Mouse (Mus musculus) hindbrain, embryonic 10.5 days (tissue): ENCODE measurements around the gene Lbx2. TPM values are rescaled to one million over a fixed set of nuclear protein-coding genes. Genes with fewer than 3 reads are reported as not detected.

Source experiments
- DNase-seq: peaks from one replicate; pipeline ENCODE4 v3.0.0-alpha.2; 2017; ENCODE audit warnings: low spot score
- H3K27ac ChIP-seq: fragments of 300-500 bp; sonication (generic); 2 replicates; pipeline ENCODE4 v1.5.1; 2016; ENCODE audit warnings: mild to moderate bottlenecking, moderate library complexity
- H3K27me3 ChIP-seq: fragments of 300-500 bp; sonication (generic); 2 replicates; pipeline ENCODE4 v1.6.1; 2016; ENCODE audit warnings: mild to moderate bottlenecking; ENCODE audit not compliant: poor library complexity, insufficient read depth, severe bottlenecking
- H3K36me3 ChIP-seq: fragments of 300-500 bp; sonication (generic); 2 replicates; pipeline ENCODE4 v1.6.1; 2016; ENCODE audit warnings: mild to moderate bottlenecking, moderate library complexity
- H3K4me1 ChIP-seq: fragments of 300-500 bp; sonication (generic); replicated peaks from 2 replicates; pipeline ENCODE4 v1.6.1; 2016; ENCODE audit warnings: mild to moderate bottlenecking
- H3K4me3 ChIP-seq: fragments of 300-500 bp; sonication (generic); 2 replicates; pipeline ENCODE4 v1.5.1; 2016; ENCODE audit warnings: mild to moderate bottlenecking, moderate library complexity
- H3K9me3 ChIP-seq: fragments of 300-500 bp; sonication (generic); 2 replicates; pipeline ENCODE4 v1.6.1; 2016; ENCODE audit warnings: mild to moderate bottlenecking, moderate library complexity
- WGBS: fragments of 180-500 bp; shearing (Covaris S2); methylation state at CpG from one replicate; pipeline ENCODE4 v1.1.7; 2016; 5-methylcytosine and 5-hydroxymethylcytosine counted together
- polyA plus RNA-seq: library from polyadenylated mRNA; unstranded; fragments of >200 nt; fragmentation: Nextera tagmentation; extraction: Ambion mirVana; gene quantifications from 2 replicates; pipeline ENCODE4 v1.2.1, GENCODE M21; 2016

The Lbx2 gene
- polyA plus RNA-seq, 1 experiment from 2014 or later = 0.39 TPM

GRCm38 (mm10) chr6:83104158-83104557 lies 18.0 kb downstream of the Lbx2 start:
- H3K4me3 ChIP-seq = no peak overlapping the region
- H3K27me3 ChIP-seq = peaks cover 25% of the 10 kb centered on the region
- DNase-seq = no peak
- 77% methylated on average over 4 of the region's 4 CpGs for WGBS
- no peak overlapping the region for H3K27ac ChIP-seq
- H3K36me3 ChIP-seq = 0 out of 2 replicates have a peak, but pooled peaks cover 3% of the 10 kb centered on the region
- peaks cover 38% of the 10 kb centered on the region for H3K4me1 ChIP-seq
- no peaks in the 10 kb centered on the region for H3K9me3 ChIP-seq

GRCm38 (mm10) chr6:83107566-83108400 lies 21.6 kb downstream of the Lbx2 start:
- H3K9me3 ChIP-seq = no peaks in the 10 kb centered on the region
- peak overlapping the region; percentile 93 for H3K27ac ChIP-seq
- peaks cover 9% of the 10 kb centered on the region for H3K27me3 ChIP-seq
- WGBS = 31% methylated on average over 13 of the region's 13 CpGs
- peak overlapping the region; percentile 80 for H3K4me3 ChIP-seq
- H3K4me1 ChIP-seq = peaks cover 37% of the 10 kb centered on the region
- peaks cover 14% of the 10 kb centered on the region; the same call in 1 of the 2 replicates for H3K36me3 ChIP-seq
- DNase-seq = peak; percentile 85

- H3K36me3 ChIP-seq = peaks cover 14% of the 10 kb centered on the region; the same call in 1 of the 2 replicates
- peak within 1 kb of the TSS; percentile 80 for H3K4me3 ChIP-seq
- no peaks in the 10 kb centered on the region for H3K9me3 ChIP-seq
- WGBS = under 1% methylated on average over 76 of the region's 76 CpGs
- peaks cover 29% of the 10 kb centered on the region for H3K4me1 ChIP-seq
- H3K27ac ChIP-seq = peak within 1 kb of the TSS; percentile 93
- peak; percentile 84 for DNase-seq
- H3K27me3 ChIP-seq = no peaks in the 10 kb centered on the region
These were observed 22.8 kb downstream of the Lbx2 start, which contains the start of gene Mrpl53 for GRCm38 (mm10) chr6:83108762-83109668. Mrpl53 (plus strand) TSS chr6:83109040.

- H3K4me3 ChIP-seq = no peak overlapping the region
- no peaks in the 10 kb centered on the region for H3K27me3 ChIP-seq
- no peaks in the 10 kb centered on the region for H3K9me3 ChIP-seq
- H3K27ac ChIP-seq = no peak overlapping the region
- WGBS = 91% methylated on average over 4 of the region's 4 CpGs
- peaks cover 16% of the 10 kb centered on the region for H3K36me3 ChIP-seq
- peaks cover 51% of the 10 kb centered on the region for H3K4me1 ChIP-seq
- DNase-seq = no peak
These were observed 25.5 kb downstream of the Lbx2 start for GRCm38 (mm10) chr6:83111510-83112136.

- 2% methylated on average over 58 of the region's 58 CpGs for WGBS
- H3K36me3 ChIP-seq = peaks cover 46% of the 10 kb centered on the region
- H3K4me3 ChIP-seq = peak within 1 kb of the TSS; percentile 89
- H3K4me1 ChIP-seq = peaks cover 56% of the 10 kb centered on the region
- no peaks in the 10 kb centered on the region for H3K9me3 ChIP-seq
- H3K27me3 ChIP-seq = no peaks in the 10 kb centered on the region
- H3K27ac ChIP-seq = peak within 1 kb of the TSS; percentile 92
- DNase-seq = peak; percentile 94
These were observed 29.0 kb downstream of the Lbx2 start, which contains the start of gene Mogs for GRCm38 (mm10) chr6:83115011-83115671. Mogs (plus strand) TSS chr6:83115496.

GRCm38 (mm10) chr6:83115682-83116372 lies 29.7 kb downstream of the Lbx2 start:
- Histone ChIP-seq H3K4me3 (peak overlapping the region; percentile 89), H3K9me3 (no peaks in the 10 kb centered on the region), H3K27ac (peak overlapping the region; percentile 92), H3K27me3 (no peaks in the 10 kb centered on the region), H3K4me1 (peaks cover 59% of the 10 kb centered on the region), H3K36me3 (peaks cover 42% of the 10 kb centered on the region)
- 2% methylated on average over 48 of the region's 48 CpGs for WGBS
- no peak for DNase-seq

- Histone ChIP-seq H3K27ac (peak overlapping the region; percentile 92; the same call in 1 of the 2 replicates), H3K9me3 (no peaks in the 10 kb centered on the region), H3K36me3 (peaks cover 35% of the 10 kb centered on the region), H3K4me1 (peaks cover 59% of the 10 kb centered on the region), H3K27me3 (no peaks in the 10 kb centered on the region), H3K4me3 (peak overlapping the region; percentile 89)
- no peak for DNase-seq
- 83% methylated on average over 11 of the region's 11 CpGs for WGBS
These were observed 30.4 kb downstream of the Lbx2 start for GRCm38 (mm10) chr6:83116373-83117164.

GRCm38 (mm10) chr6:83117165-83117438 lies 30.9 kb downstream of the Lbx2 start:
- Histone ChIP-seq H3K27ac (peak overlapping the region; percentile 25; the same call in 1 of the 2 replicates), H3K27me3 (no peaks in the 10 kb centered on the region), H3K4me3 (peak overlapping the region; percentile 89), H3K4me1 (peaks cover 63% of the 10 kb centered on the region), H3K9me3 (no peaks in the 10 kb centered on the region), H3K36me3 (peaks cover 35% of the 10 kb centered on the region)
- DNase-seq = no peak
- WGBS = 88% methylated on average over 4 of the region's 4 CpGs

GRCm38 (mm10) chr6:83117616-83118015 lies 31.4 kb downstream of the Lbx2 start:
- Histone ChIP-seq H3K4me3 (peak overlapping the region; percentile 16; the same call in 1 of the 2 replicates), H3K36me3 (peaks cover 35% of the 10 kb centered on the region), H3K27me3 (no peaks in the 10 kb centered on the region), H3K9me3 (no peaks in the 10 kb centered on the region), H3K4me1 (peaks cover 68% of the 10 kb centered on the region), H3K27ac (peak overlapping the region; percentile 1; the same call in 1 of the 2 replicates)
- 91% methylated on average over 13 of the region's 13 CpGs for WGBS
- no peak for DNase-seq

- H3K4me3 ChIP-seq = 0 out of 2 replicates have a peak overlapping the region, but pooled peaks have one; percentile 16
- no peaks in the 10 kb centered on the region for H3K27me3 ChIP-seq
- H3K9me3 ChIP-seq = no peaks in the 10 kb centered on the region
- WGBS = 86% methylated on average over 11 of the region's 11 CpGs
- peak overlapping the region; percentile 1; the same call in 1 of the 2 replicates for H3K27ac ChIP-seq
- H3K36me3 ChIP-seq = peaks cover 40% of the 10 kb centered on the region
- H3K4me1 ChIP-seq = peaks cover 75% of the 10 kb centered on the region
- no peak for DNase-seq
These were observed 32.2 kb downstream of the Lbx2 start for GRCm38 (mm10) chr6:83118369-83118768.
